Mouse (Mus musculus): Measurements from ENCODE around the gene Bclaf1. TPM values are rescaled to one million over a fixed set of nuclear protein-coding genes. Genes with fewer than 3 reads are reported as not detected.

Bclaf1 gene
- polyA plus RNA-seq, 1 experiment from 2014 or later, result 86.5 TPM

DNA sequence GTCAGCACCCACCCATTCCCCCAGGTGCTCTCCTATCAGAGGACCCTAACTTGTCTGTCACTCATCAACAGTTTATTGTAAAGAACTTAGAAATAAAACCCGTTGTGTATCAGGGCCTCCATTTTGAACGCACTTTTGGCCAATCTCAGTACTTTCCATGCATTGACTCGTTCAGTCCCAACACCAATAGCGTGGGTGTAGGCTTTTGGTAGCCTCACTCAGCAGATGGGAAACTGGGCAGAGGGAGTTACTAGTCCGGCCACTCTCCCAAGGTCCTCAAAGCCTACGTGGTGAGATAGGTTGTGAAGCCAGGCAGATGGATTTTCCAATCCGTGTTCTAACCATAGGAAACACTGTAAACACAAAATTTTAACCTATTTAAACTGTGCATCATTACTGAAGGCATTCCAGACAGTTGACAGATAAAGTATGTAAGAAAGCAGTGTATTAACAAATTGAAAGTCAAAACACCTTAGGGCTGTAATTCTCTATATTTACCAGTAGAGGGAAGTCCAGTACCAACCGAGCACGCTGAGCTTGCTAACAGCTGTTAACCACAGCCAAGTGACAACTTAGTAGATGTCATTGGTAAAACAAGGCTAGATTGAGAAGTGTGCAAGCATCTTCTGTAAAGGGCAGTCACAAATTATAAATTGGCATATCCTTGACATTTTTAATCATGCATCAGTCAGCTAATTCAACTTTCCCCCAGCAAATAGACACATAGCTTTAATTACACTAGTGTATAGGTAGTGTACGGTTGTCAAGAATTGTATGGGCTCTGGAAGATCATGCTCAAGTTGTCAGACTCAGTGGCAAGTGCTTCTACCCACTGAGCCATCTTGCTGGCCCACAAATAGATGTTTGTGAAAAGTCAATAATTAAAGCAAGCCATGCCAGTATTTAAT is 49.5 kb downstream of the Bclaf1 start:
- no peaks in the 10 kb centered on the region for H3K27me3 ChIP-seq (ENCODE audit: control insufficient read depth, insufficient read depth, low read length)
- H3K27ac ChIP-seq (replicated peaks in 1 of 2; ENCODE audit: control insufficient read depth in 1 of 2, insufficient read depth in 1 of 2, low read depth in 2 of 2, low read length in 2 of 2), result no peak overlapping the region
- H3K9me3 ChIP-seq (ENCODE audit: control insufficient read depth, low read length), result 0 out of 2 replicates have a peak, but pooled peaks cover under 1% of the 10 kb centered on the region
- no peak overlapping the region for H3K4me3 ChIP-seq (ENCODE audit: control insufficient read depth in 1 of 2, insufficient read depth in 1 of 2, low read depth in 1 of 2, low read length in 2 of 2)
- no peaks in the 10 kb centered on the region for H3K4me1 ChIP-seq (ENCODE audit: control insufficient read depth in 2 of 2, insufficient read depth in 2 of 2, low read length in 2 of 2)
- peaks cover 35% of the 10 kb centered on the region for H3K36me3 ChIP-seq (ENCODE audit: control insufficient read depth, insufficient read depth, low read length)
- no peak overlapping the region for H3K4me2 ChIP-seq (ENCODE audit: low read length)
- WGBS, result 58% methylated on average over 10 of the region's 10 CpGs
- ATAC-seq (ENCODE audit: insufficient number of reproducible peaks, insufficient read depth, low FRiP score, low read depth), result no peak
- no peak overlapping the region for H3K9ac ChIP-seq (ENCODE audit: low read length)

DNA sequence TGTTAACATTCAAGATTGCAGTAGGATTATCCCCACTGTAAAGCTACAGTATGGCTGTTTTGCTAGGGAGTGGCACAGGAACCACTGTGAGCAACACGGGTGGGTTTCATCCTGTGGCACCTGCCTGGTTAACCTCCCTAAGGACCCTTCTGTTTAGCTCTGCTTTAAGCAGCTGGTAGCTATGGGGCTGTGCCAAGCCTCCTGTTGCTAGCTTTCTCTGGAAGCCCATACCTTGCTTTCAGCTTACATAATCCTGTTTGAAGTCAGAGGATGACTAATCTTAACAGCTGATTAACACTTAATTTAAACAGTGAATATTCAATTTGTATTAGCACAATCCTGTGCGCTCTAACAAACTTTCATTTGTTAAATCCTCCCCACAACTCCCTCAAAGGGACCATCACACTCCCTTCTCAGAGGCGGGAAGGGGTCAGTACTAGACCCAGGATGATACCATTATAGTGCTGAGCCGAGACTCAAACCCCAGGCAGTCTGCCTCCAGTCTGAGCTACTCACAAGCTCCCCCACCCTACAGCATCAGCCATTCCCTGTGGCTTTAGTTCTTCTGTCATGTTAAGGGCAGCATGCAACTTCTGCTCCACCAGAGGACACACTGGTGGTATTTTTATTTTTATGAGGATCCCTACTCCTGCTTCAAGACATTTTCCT is 50.3 kb downstream of the Bclaf1 start:
- Histone ChIP-seq H3K27ac (replicated peaks in 1 of 2; ENCODE audit: control insufficient read depth in 1 of 2, insufficient read depth in 1 of 2, low read depth in 2 of 2, low read length in 2 of 2) (no peak overlapping the region), H3K9me3 (ENCODE audit: control insufficient read depth, low read length) (0 out of 2 replicates have a peak, but pooled peaks cover 4% of the 10 kb centered on the region), H3K4me2 (ENCODE audit: low read length) (no peak overlapping the region), H3K27me3 (ENCODE audit: control insufficient read depth, insufficient read depth, low read length) (no peaks in the 10 kb centered on the region), H3K9ac (ENCODE audit: low read length) (no peak overlapping the region), H3K4me3 (ENCODE audit: control insufficient read depth in 1 of 2, insufficient read depth in 1 of 2, low read depth in 1 of 2, low read length in 2 of 2) (no peak overlapping the region), H3K36me3 (ENCODE audit: control insufficient read depth, insufficient read depth, low read length) (peaks cover 27% of the 10 kb centered on the region), H3K4me1 (ENCODE audit: control insufficient read depth in 2 of 2, insufficient read depth in 2 of 2, low read length in 2 of 2) (no peaks in the 10 kb centered on the region)
- no peak for ATAC-seq (ENCODE audit: insufficient number of reproducible peaks, insufficient read depth, low FRiP score, low read depth)
- WGBS, result 70% methylated on average over 4 of the region's 4 CpGs

DNA sequence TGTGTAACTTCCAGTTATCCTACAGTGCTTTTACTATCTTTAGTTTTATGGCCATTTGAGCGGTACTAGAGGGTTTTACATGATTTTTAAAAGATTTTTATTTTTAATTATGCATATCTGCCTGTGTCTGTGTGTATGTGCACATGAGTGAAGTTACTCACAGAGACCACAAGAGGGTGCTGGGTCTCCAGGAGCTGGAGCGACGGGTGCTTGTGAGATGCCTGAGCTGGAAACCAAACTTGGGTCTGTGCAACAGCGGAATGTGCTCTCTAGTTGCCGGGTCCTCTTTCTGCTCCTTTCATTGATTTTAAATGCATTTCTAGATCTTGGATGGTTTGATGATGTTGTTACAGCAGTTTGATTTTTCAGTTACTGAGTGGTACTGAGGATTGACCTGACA is 59.8 kb downstream of the Bclaf1 start:
- Histone ChIP-seq H3K4me2 (ENCODE audit: low read length) (no peak overlapping the region), H3K36me3 (ENCODE audit: control insufficient read depth, insufficient read depth, low read length) (no peaks in the 10 kb centered on the region), H3K4me3 (ENCODE audit: control insufficient read depth in 1 of 2, insufficient read depth in 1 of 2, low read depth in 1 of 2, low read length in 2 of 2) (no peak overlapping the region), H3K9ac (ENCODE audit: low read length) (no peak overlapping the region), H3K27me3 (ENCODE audit: control insufficient read depth, insufficient read depth, low read length) (no peaks in the 10 kb centered on the region), H3K4me1 (ENCODE audit: control insufficient read depth in 2 of 2, insufficient read depth in 2 of 2, low read length in 2 of 2) (no peaks in the 10 kb centered on the region), H3K27ac (replicated peaks in 1 of 2; ENCODE audit: control insufficient read depth in 1 of 2, insufficient read depth in 1 of 2, low read depth in 2 of 2, low read length in 2 of 2) (no peak overlapping the region), H3K9me3 (ENCODE audit: control insufficient read depth, low read length) (peaks cover under 1% of the 10 kb centered on the region; the same call in 1 of the 2 replicates)
- ATAC-seq (ENCODE audit: insufficient number of reproducible peaks, insufficient read depth, low FRiP score, low read depth), result no peak
- 93% methylated on average over 5 of the region's 5 CpGs for WGBS

DNA sequence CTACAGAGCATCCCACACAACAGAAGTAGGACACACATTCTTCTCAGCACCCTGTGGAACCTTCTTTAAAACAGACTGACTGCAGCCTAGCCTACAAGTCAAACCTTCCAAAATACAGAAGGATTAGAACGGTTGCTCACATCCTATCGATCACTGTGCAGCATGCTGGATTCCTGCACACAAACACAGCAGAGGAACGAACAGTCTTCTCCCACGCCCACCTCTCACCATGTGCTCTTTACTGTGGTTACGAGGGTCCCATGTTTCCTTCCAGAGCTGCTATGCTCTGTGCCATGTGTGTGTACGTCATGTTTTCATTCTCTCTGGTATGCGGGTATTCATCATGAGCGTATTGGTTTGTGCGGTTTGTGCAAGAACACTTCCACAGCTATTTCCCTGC is 65.4 kb downstream of the Bclaf1 start:
- Histone ChIP-seq H3K4me2 (ENCODE audit: low read length) (no peak overlapping the region), H3K4me1 (ENCODE audit: control insufficient read depth in 2 of 2, insufficient read depth in 2 of 2, low read length in 2 of 2) (no peaks in the 10 kb centered on the region), H3K36me3 (ENCODE audit: control insufficient read depth, insufficient read depth, low read length) (no peaks in the 10 kb centered on the region), H3K4me3 (ENCODE audit: control insufficient read depth in 1 of 2, insufficient read depth in 1 of 2, low read depth in 1 of 2, low read length in 2 of 2) (no peak overlapping the region), H3K27ac (replicated peaks in 1 of 2; ENCODE audit: control insufficient read depth in 1 of 2, insufficient read depth in 1 of 2, low read depth in 2 of 2, low read length in 2 of 2) (no peak overlapping the region), H3K9me3 (ENCODE audit: control insufficient read depth, low read length) (no peaks in the 10 kb centered on the region), H3K27me3 (ENCODE audit: control insufficient read depth, insufficient read depth, low read length) (no peaks in the 10 kb centered on the region), H3K9ac (ENCODE audit: low read length) (no peak overlapping the region)
- whole genome bisulfite sequencing, result 85% methylated on average over 9 of the region's 9 CpGs
- ATAC-seq (ENCODE audit: insufficient number of reproducible peaks, insufficient read depth, low FRiP score, low read depth), result no peak

DNA sequence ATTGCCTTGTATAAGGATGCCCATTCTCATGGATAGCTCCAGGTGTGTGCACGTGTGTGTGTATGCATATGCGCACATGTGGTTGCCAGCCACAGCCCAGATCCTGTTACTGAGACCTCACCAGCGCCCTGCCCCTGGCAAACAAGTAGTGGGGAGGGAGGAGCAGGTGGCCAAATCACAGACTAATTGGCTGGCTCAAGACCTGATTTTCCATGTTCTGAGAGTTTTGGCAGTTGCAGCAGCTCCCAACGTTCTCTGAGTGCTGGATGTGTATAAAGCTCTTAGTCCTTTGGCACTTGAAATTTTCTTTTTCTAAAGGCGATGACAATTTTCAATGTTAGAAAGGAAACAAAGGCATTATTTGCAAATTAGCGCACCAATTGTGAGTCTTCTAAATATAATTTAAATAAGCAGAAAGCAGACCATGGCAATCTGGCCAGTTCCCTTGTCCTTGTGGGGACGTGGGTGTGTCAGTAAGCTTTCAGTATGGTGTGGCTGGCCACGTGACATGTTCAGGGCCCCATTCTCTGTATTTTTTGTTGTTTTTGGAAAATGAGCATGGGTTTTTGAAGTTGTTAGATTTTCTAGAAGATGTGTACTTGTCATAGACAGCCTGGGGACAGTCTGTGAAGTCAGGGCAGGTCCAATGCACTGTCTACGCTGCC is 66.9 kb downstream of the Bclaf1 start:
- 81% methylated on average over 9 of the region's 9 CpGs for WGBS
- H3K27me3 ChIP-seq (ENCODE audit: control insufficient read depth, insufficient read depth, low read length), result no peaks in the 10 kb centered on the region
- no peak for ATAC-seq (ENCODE audit: insufficient number of reproducible peaks, insufficient read depth, low FRiP score, low read depth)
- H3K4me1 ChIP-seq (ENCODE audit: control insufficient read depth in 2 of 2, insufficient read depth in 2 of 2, low read length in 2 of 2), result peaks cover 0 to 2% of the 10 kb centered on the region in 2 experiments; a peak in 1 of 4 replicates
- no peaks in the 10 kb centered on the region for H3K9me3 ChIP-seq (ENCODE audit: control insufficient read depth, low read length)
- H3K9ac ChIP-seq (ENCODE audit: low read length), result no peak overlapping the region
- H3K36me3 ChIP-seq (ENCODE audit: control insufficient read depth, insufficient read depth, low read length), result no peaks in the 10 kb centered on the region
- no peak overlapping the region for H3K27ac ChIP-seq (replicated peaks in 1 of 2; ENCODE audit: control insufficient read depth in 1 of 2, insufficient read depth in 1 of 2, low read depth in 2 of 2, low read length in 2 of 2)
- H3K4me2 ChIP-seq (ENCODE audit: low read length), result no peak overlapping the region
- no peak overlapping the region for H3K4me3 ChIP-seq (ENCODE audit: control insufficient read depth in 1 of 2, insufficient read depth in 1 of 2, low read depth in 1 of 2, low read length in 2 of 2)

DNA sequence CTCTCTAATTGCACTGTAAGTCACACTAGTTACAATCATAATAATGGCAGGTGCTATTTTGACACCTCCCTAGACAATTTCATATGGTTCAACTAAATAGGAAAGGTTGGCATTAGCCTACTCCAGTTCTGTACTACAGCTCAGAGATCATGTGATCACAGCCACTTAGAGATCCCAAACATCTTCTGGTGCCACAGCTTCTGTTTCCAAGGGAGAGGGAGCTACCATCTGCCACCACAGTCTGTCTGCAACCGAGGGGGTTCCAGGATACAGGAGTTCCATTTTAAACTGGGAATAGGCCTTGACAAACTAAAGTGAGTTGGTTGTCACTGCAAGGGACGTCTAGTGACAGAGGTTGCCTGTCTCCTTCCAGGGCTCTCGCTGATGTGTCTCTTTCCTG is 68.5 kb downstream of the Bclaf1 start:
- no peak overlapping the region for H3K27ac ChIP-seq (replicated peaks in 1 of 2; ENCODE audit: control insufficient read depth in 1 of 2, insufficient read depth in 1 of 2, low read depth in 2 of 2, low read length in 2 of 2)
- no peak overlapping the region for H3K4me2 ChIP-seq (ENCODE audit: low read length)
- no peaks in the 10 kb centered on the region for H3K27me3 ChIP-seq (ENCODE audit: control insufficient read depth, insufficient read depth, low read length)
- WGBS, result 77% methylated on average over 3 of the region's 3 CpGs
- ATAC-seq (ENCODE audit: insufficient number of reproducible peaks, insufficient read depth, low FRiP score, low read depth), result no peak
- H3K9ac ChIP-seq (ENCODE audit: low read length), result no peak overlapping the region
- H3K36me3 ChIP-seq (ENCODE audit: control insufficient read depth, insufficient read depth, low read length), result no peaks in the 10 kb centered on the region
- H3K4me1 ChIP-seq (ENCODE audit: control insufficient read depth in 2 of 2, insufficient read depth in 2 of 2, low read length in 2 of 2), result peaks cover 0 to 2% of the 10 kb centered on the region in 2 experiments; a peak in 1 of 4 replicates
- no peaks in the 10 kb centered on the region for H3K9me3 ChIP-seq (ENCODE audit: control insufficient read depth, low read length)
- no peak overlapping the region for H3K4me3 ChIP-seq (ENCODE audit: control insufficient read depth in 1 of 2, insufficient read depth in 1 of 2, low read depth in 1 of 2, low read length in 2 of 2)

DNA sequence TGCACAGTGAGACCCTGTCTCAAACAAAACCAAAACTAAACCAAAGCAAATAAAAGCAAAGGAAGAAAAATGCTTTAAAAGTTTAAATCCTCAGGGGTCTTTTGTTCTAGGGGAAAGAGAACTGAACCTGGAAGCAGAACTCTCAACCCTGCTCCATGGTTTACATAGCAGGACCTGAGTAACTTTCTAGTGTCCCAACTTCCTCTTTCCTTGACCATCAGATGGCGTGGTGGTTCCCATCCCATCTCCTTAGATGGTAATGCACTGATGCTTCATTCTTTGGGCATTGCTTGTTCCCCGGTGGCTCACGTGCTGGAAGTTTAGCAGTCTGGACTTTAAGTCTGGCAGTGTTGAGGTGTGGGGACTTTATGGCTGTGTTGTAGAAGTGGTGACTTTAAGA is 69.1 kb downstream of the Bclaf1 start:
- Histone ChIP-seq H3K9ac (ENCODE audit: low read length) (no peak overlapping the region), H3K4me3 (ENCODE audit: control insufficient read depth in 1 of 2, insufficient read depth in 1 of 2, low read depth in 1 of 2, low read length in 2 of 2) (no peak overlapping the region), H3K4me2 (ENCODE audit: low read length) (no peak overlapping the region), H3K36me3 (ENCODE audit: control insufficient read depth, insufficient read depth, low read length) (no peaks in the 10 kb centered on the region), H3K27ac (replicated peaks in 1 of 2; ENCODE audit: control insufficient read depth in 1 of 2, insufficient read depth in 1 of 2, low read depth in 2 of 2, low read length in 2 of 2) (no peak overlapping the region), H3K4me1 (ENCODE audit: control insufficient read depth in 2 of 2, insufficient read depth in 2 of 2, low read length in 2 of 2) (peaks cover 0 to 2% of the 10 kb centered on the region in 2 experiments; a peak in 1 of 4 replicates), H3K27me3 (ENCODE audit: control insufficient read depth, insufficient read depth, low read length) (no peaks in the 10 kb centered on the region), H3K9me3 (ENCODE audit: control insufficient read depth, low read length) (no peaks in the 10 kb centered on the region)
- 83% methylated on average over 3 of the region's 3 CpGs for WGBS
- no peak for ATAC-seq (ENCODE audit: insufficient number of reproducible peaks, insufficient read depth, low FRiP score, low read depth)

Measured in heart, embryonic 14.5 days (tissue).